Mouse (Mus musculus) heart, postnatal 0 days (tissue): ENCODE measurements at regions not wholly inside any gene's neighbourhood (a gene's known extent, or its start where the extent isn't known, plus 50 kb on each side); places are given as distances from the start of the nearest gene placed in this dataset.
A peak's percentile ranks its signal among the peaks of the same experiment; 100 is the strongest.
"Not testable (repeated sequence)": the region's sequence is repeated elsewhere in the genome, so short reads cannot be mapped to it uniquely, and the experiment has no call there.

ENCODE experiments used
- ATAC-seq: fragments of 200-750 bp; cut with Nextera tagmentation; 2 replicates; pipeline ENCODE4 v1.8.0; 2017; ENCODE audit warnings: low read depth, moderate number of reproducible peaks, moderate library complexity; ENCODE audit not compliant: insufficient read depth
- DNase-seq: peaks from one replicate; pipeline ENCODE4 v3.0.0-alpha.2; 2016; ENCODE audit warnings: low spot score
- H3K27ac ChIP-seq: fragments of 300-500 bp; sonication (generic); 2 replicates; pipeline ENCODE4 v1.5.1; 2014; ENCODE audit warnings: low read depth, mild to moderate bottlenecking
- H3K27me3 ChIP-seq: fragments of 300-500 bp; sonication (generic); 2 replicates; pipeline ENCODE4 v1.6.1; 2014; ENCODE audit warnings: low read length, mixed read lengths; ENCODE audit not compliant: control insufficient read depth, insufficient read depth
- H3K36me3 ChIP-seq: fragments of 300-500 bp; sonication (generic); replicated peaks from 2 replicates; pipeline ENCODE4 v1.6.1; 2014; ENCODE audit warnings: low read length, mixed read lengths; ENCODE audit not compliant: control insufficient read depth, insufficient read depth
- H3K4me1 ChIP-seq: fragments of 300-500 bp; sonication (generic); 2 replicates; pipeline ENCODE4 v1.6.1; 2014; ENCODE audit warnings: antibody characterized with exemption; ENCODE audit not compliant: control insufficient read depth, insufficient read depth
- H3K4me2 ChIP-seq: fragments of 300-500 bp; sonication (generic); 2 replicates; pipeline ENCODE4 v1.6.1; 2014; ENCODE audit warnings: low read depth, mild to moderate bottlenecking, low read length, moderate library complexity
- H3K4me3 ChIP-seq: fragments of 300-500 bp; sonication (generic); 2 replicates; pipeline ENCODE4 v1.5.1; 2014; ENCODE audit warnings: low read depth, low read length
- H3K9ac ChIP-seq: fragments of 300-500 bp; sonication (generic); replicated peaks from 2 replicates; pipeline ENCODE4 v1.6.1; 2014; ENCODE audit warnings: low read depth, low read length, mixed read lengths
- H3K9me3 ChIP-seq: fragments of 300-500 bp; sonication (generic); replicated peaks from 2 replicates; pipeline ENCODE4 v1.6.1; 2016; ENCODE audit warnings: low read length; ENCODE audit not compliant: control insufficient read depth
- CTCF ChIP-seq: IDR thresholded peaks from 2 replicates; pipeline ENCODE4 v1.5.1; 2016; ENCODE audit warnings: antibody characterized with exemption, control low read depth, low read depth
- EP300 ChIP-seq: IDR thresholded peaks from 2 replicates; pipeline ENCODE4 v1.6.1; 2016; ENCODE audit warnings: antibody characterized with exemption, low read depth
- WGBS: fragments of 180-500 bp; shearing (Covaris S2); extraction: QIAGEN DNeasy Blood & Tissue Kit; methylation state at CpG from one replicate; pipeline ENCODE4 v1.1.7; 2014; 5-methylcytosine and 5-hydroxymethylcytosine counted together

- WGBS, result 83% methylated on average over 1 of the region's 1 CpGs
- Histone ChIP-seq H3K9ac (no peak overlapping the region), H3K27ac (no peak overlapping the region), H3K36me3 (no peaks in the 10 kb centered on the region), H3K4me3 (no peak overlapping the region), H3K27me3 (no peaks in the 10 kb centered on the region), H3K4me2 (no peak overlapping the region), H3K9me3 (no peaks in the 10 kb centered on the region), H3K4me1 (no peaks in the 10 kb centered on the region)
- ATAC-seq, result no peak
- no peak for DNase-seq
- TF ChIP-seq EP300, result no peak
These were observed 1052.2 kb downstream of the Hace1 start for GRCm38 (mm10) chr10:46629876-46630275.

- H3K4me2 ChIP-seq, result no peak overlapping the region
- no peaks in the 10 kb centered on the region for H3K9me3 ChIP-seq
- H3K27ac ChIP-seq, result no peak overlapping the region
- H3K36me3 ChIP-seq, result no peaks in the 10 kb centered on the region
- no peak for TF ChIP-seq EP300
- TF ChIP-seq CTCF, result no peak
- DNase-seq, result no peak
- H3K4me1 ChIP-seq, result no peaks in the 10 kb centered on the region
- ATAC-seq, result no peak
- H3K4me3 ChIP-seq, result no peak overlapping the region
- H3K9ac ChIP-seq, result no peak overlapping the region
- H3K27me3 ChIP-seq, result no peaks in the 10 kb centered on the region
These were observed 1085.4 kb downstream of the Hace1 start for GRCm38 (mm10) chr10:46663041-46663440.

- not testable (repeated sequence) for H3K9me3 ChIP-seq, H3K27ac ChIP-seq, DNase-seq, H3K9ac ChIP-seq, H3K4me3 ChIP-seq, H3K36me3 ChIP-seq, ATAC-seq, H3K27me3 ChIP-seq, H3K4me1 ChIP-seq, H3K4me2 ChIP-seq
- 90% methylated on average over 1 of the region's 1 CpGs for WGBS
These were observed 1112.3 kb downstream of the Hace1 start for GRCm38 (mm10) chr10:46689823-46690372.

- H3K27me3 ChIP-seq, result no peaks in the 10 kb centered on the region
- no peaks in the 10 kb centered on the region; the same call in 1 of the 2 replicates for H3K4me1 ChIP-seq
- no peaks in the 10 kb centered on the region for H3K36me3 ChIP-seq
- H3K9me3 ChIP-seq, result no peaks in the 10 kb centered on the region
- TF ChIP-seq CTCF, result no peak
- no peak for TF ChIP-seq EP300
- ATAC-seq (no peak), DNase-seq (no peak)
- no peak overlapping the region for H3K4me3 ChIP-seq
- H3K4me2 ChIP-seq, result no peak overlapping the region
- H3K27ac ChIP-seq, result no peak overlapping the region
- 71% methylated on average over 3 of the region's 3 CpGs for WGBS
- no peak overlapping the region for H3K9ac ChIP-seq
These were observed 1115.0 kb downstream of the Hace1 start for GRCm38 (mm10) chr10:46692661-46693060.

- Histone ChIP-seq H3K4me2 (no peak overlapping the region), H3K4me3 (no peak overlapping the region), H3K36me3 (no peaks in the 10 kb centered on the region), H3K27me3 (no peaks in the 10 kb centered on the region), H3K27ac (no peak overlapping the region), H3K4me1 (no peaks in the 10 kb centered on the region; the same call in 1 of the 2 replicates), H3K9ac (no peak overlapping the region), H3K9me3 (no peaks in the 10 kb centered on the region)
- WGBS, result 25% methylated on average over 2 of the region's 2 CpGs
- TF ChIP-seq CTCF (peak; percentile 51), EP300 (no peak)
- ATAC-seq (peak; percentile 73), DNase-seq (peak; percentile 69)
These were observed 1120.0 kb downstream of the Hace1 start for GRCm38 (mm10) chr10:46697363-46698246.
